Mouse (Mus musculus): ENCODE measurements at regions not wholly inside any gene's neighbourhood (a gene's known extent, or its start where the extent isn't known, plus 50 kb on each side); places are given as distances from the start of the nearest gene placed in this dataset.
A peak's percentile ranks its signal among the peaks of the same experiment; 100 is the strongest.
"Not testable (repeated sequence)": the region's sequence is repeated elsewhere in the genome, so short reads cannot be mapped to it uniquely, and the experiment has no call there.

DNA sequence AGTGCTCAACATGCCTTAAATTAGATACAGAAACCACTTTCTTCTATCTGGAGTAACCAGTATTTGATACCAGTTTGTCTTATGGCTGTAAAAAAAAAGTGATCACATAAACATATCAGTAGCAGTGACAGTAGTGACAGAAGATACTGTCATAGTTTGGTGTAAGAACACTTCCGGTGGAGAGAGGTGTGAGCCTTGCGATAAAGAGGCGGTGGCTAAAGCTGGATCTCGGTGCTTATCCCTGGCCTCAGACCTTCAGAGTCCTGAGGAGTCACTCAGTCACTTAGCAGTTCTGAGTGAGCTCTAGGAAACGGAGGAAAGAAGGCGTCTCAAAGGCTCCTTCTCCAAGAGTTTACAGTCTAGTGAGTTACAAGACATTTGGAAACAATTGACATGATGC is 169.4 kb downstream of the Mterf1b start:
- H3K4me3 ChIP-seq; ATAC-seq (ENCODE audit: low FRiP score); H3K36me3 ChIP-seq; H3K9me3 ChIP-seq (replicated peaks); H3K4me2 ChIP-seq (replicated peaks); H3K4me1 ChIP-seq; H3K27ac ChIP-seq; H3K27me3 ChIP-seq; H3K9ac ChIP-seq: not testable (repeated sequence)
- WGBS, result 92% methylated on average over 6 of the region's 6 CpGs

DNA sequence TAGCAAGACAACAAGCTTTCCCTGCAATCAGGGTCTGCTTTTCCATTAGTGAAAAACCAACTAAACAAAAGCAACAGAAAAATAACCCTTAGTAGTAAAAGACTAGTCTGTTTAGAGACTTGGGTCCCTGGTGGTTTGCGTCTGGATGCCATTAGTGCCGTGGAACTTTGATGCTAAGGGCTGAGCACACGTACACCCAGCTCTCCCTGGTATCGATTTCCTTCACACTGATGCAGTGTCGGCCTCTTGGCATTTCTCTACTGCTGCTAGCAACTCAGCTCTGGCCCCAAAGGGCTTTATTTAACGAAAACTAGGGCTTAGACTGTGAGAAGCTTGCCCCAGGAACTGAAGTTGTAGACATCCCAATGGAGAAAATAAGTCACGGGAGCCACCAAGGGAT is 192.6 kb downstream of the Mterf1b start:
- H3K4me2 ChIP-seq (replicated peaks); H3K36me3 ChIP-seq; H3K4me1 ChIP-seq; H3K27ac ChIP-seq; ATAC-seq (ENCODE audit: low FRiP score); H3K9ac ChIP-seq; H3K9me3 ChIP-seq (replicated peaks); H3K27me3 ChIP-seq; H3K4me3 ChIP-seq: not testable (repeated sequence)
- WGBS, result 62% methylated on average over 7 of the region's 7 CpGs

DNA sequence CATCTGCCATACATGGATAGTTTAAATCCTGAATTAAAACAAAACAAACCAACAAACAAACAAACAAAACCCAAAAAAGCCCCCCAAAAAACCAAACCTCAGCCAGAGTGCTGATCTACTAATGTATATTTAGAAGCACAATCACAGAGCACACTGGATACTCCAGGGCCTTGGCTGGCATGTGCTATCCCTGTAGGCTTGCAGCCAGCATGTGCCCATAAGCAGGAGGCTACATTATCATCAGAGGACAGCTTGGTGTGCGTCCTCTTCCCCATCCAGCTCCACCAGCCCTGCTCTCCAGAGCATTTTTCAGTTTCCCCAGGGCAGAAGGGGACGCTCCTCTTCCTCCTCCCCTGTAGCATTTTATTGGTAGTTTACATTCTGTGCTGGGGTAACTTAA is 198.9 kb downstream of the Mterf1b start:
- Histone ChIP-seq H3K9ac (no peak overlapping the region), H3K4me3 (no peak overlapping the region), H3K27me3 (no peaks in the 10 kb centered on the region), H3K4me1 (no peaks in the 10 kb centered on the region), H3K9me3 (replicated peaks) (no peaks in the 10 kb centered on the region), H3K4me2 (replicated peaks) (no peak overlapping the region), H3K27ac (no peak overlapping the region), H3K36me3 (no peaks in the 10 kb centered on the region)
- 79% methylated on average over 2 of the region's 2 CpGs for WGBS
- no peak for ATAC-seq (ENCODE audit: low FRiP score)

GRCm38 (mm10) chr5:4394353-4395052 is 202.3 kb downstream of the Mterf1b start:
- H3K4me3 ChIP-seq; H3K9me3 ChIP-seq (replicated peaks); H3K9ac ChIP-seq; H3K36me3 ChIP-seq; H3K27me3 ChIP-seq; H3K4me1 ChIP-seq; H3K4me2 ChIP-seq (replicated peaks); H3K27ac ChIP-seq: not testable (repeated sequence)
- peak; percentile 72 for ATAC-seq (ENCODE audit: low FRiP score)
- WGBS, result 50% methylated on average over 6 of the region's 7 CpGs

- Histone ChIP-seq H3K4me2 (replicated peaks) (no peak overlapping the region), H3K9me3 (replicated peaks) (no peaks in the 10 kb centered on the region), H3K27me3 (no peaks in the 10 kb centered on the region), H3K4me1 (no peaks in the 10 kb centered on the region), H3K36me3 (no peaks in the 10 kb centered on the region), H3K9ac (no peak overlapping the region), H3K4me3 (no peak overlapping the region), H3K27ac (no peak overlapping the region)
- no peak for ATAC-seq (ENCODE audit: low FRiP score)
Measured at GRCm38 (mm10) chr5:4398087-4398486, 205.9 kb downstream of the Mterf1b start.

- no peaks in the 10 kb centered on the region for H3K9me3 ChIP-seq (replicated peaks)
- no peak overlapping the region for H3K9ac ChIP-seq
- no peak overlapping the region for H3K4me2 ChIP-seq (replicated peaks)
- H3K4me3 ChIP-seq, result no peak overlapping the region
- H3K27ac ChIP-seq, result no peak overlapping the region
- H3K36me3 ChIP-seq, result no peaks in the 10 kb centered on the region
- no peaks in the 10 kb centered on the region for H3K4me1 ChIP-seq
- no peak for ATAC-seq (ENCODE audit: low FRiP score)
- 89% methylated on average over 1 of the region's 1 CpGs for WGBS
- no peaks in the 10 kb centered on the region for H3K27me3 ChIP-seq
Measured at GRCm38 (mm10) chr5:4417761-4418160, 225.6 kb downstream of the Mterf1b start.

Measured in hindbrain, embryonic 12.5 days (tissue).